Mouse (Mus musculus): ENCODE data around the gene Nrap. TPM values are rescaled to one million over a fixed set of nuclear protein-coding genes. Genes with fewer than 3 reads are reported as not detected.
A peak's percentile ranks its signal among the peaks of the same experiment; 100 is the strongest.

The Nrap gene
- polyA plus RNA-seq, 1 experiment from 2014 or later = 1.1 TPM

DNA sequence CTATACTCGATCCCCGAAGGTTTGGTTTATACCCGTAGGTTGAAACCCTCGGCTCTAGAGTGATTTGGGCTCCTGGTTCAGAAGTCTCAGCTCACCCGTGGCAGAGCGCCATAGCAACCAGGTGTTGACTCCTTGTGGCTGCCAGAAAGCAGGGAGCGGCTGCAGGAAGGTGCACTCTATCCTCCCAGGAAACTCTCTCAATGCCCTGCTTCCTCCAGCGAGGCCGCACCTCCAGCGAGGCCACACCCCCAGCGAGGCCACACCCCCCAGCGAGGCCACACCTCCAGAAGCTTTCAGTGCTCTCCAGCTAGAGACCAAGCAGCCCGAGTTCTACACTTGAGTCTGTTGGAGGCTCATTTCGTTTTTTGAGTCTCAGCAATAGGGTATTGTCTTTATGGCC lies 10.4 kb upstream of the Nrap start:
- Histone ChIP-seq H3K4me3 (ENCODE audit: low read length) (no peak overlapping the region), H3K27me3 (ENCODE audit: control insufficient read depth, insufficient read depth, low read depth, low read length) (peaks cover 2% of the 10 kb centered on the region; the same call in 1 of the 2 replicates), H3K9me3 (ENCODE audit: control insufficient read depth, low read length) (no peaks in the 10 kb centered on the region; the same call in 1 of the 2 replicates), H3K36me3 (ENCODE audit: control insufficient read depth, insufficient read depth, low read length) (peaks cover 4% of the 10 kb centered on the region; the same call in 1 of the 2 replicates), H3K27ac (ENCODE audit: low read length) (0 out of 2 replicates have a peak overlapping the region, but pooled peaks have one; percentile 26), H3K4me1 (replicated peaks; ENCODE audit: control insufficient read depth, insufficient read depth, low read length) (peaks cover 18% of the 10 kb centered on the region), H3K4me2 (ENCODE audit: low read depth, low read length) (no peak overlapping the region), H3K9ac (ENCODE audit: low read length) (no peak overlapping the region)
- peak; percentile 41; the same call in 1 of the 2 replicates for ATAC-seq (ENCODE audit: low read depth)
- 34% methylated on average over 14 of the region's 14 CpGs for WGBS

DNA sequence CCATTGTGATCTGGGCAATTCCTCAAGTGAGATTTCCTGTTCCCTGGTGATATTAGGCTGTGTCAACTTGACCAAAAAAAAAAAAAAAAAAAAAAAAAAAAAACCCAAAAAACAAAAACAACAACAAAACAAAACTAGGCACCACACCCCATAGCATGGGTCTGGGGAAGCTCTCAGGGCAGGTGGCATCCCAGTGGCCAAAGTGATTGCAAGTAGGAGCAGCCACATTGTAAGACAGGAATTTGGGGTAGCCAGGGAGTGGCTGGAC lies 8.6 kb upstream of the Nrap start:
- H3K4me2 ChIP-seq (ENCODE audit: low read depth, low read length) = no peak overlapping the region
- H3K4me1 ChIP-seq (replicated peaks; ENCODE audit: control insufficient read depth, insufficient read depth, low read length) = peaks cover 18% of the 10 kb centered on the region
- H3K36me3 ChIP-seq (ENCODE audit: control insufficient read depth, insufficient read depth, low read length) = no peaks in the 10 kb centered on the region
- no peak for ATAC-seq (ENCODE audit: low read depth)
- no peak overlapping the region for H3K4me3 ChIP-seq (ENCODE audit: low read length)
- no peak overlapping the region for H3K9ac ChIP-seq (ENCODE audit: low read length)
- no peak overlapping the region; the same call in 1 of the 2 replicates for H3K27ac ChIP-seq (ENCODE audit: low read length)
- H3K9me3 ChIP-seq (ENCODE audit: control insufficient read depth, low read length) = no peaks in the 10 kb centered on the region; the same call in 1 of the 2 replicates
- H3K27me3 ChIP-seq (ENCODE audit: control insufficient read depth, insufficient read depth, low read depth, low read length) = peaks cover 2% of the 10 kb centered on the region; the same call in 1 of the 2 replicates

DNA sequence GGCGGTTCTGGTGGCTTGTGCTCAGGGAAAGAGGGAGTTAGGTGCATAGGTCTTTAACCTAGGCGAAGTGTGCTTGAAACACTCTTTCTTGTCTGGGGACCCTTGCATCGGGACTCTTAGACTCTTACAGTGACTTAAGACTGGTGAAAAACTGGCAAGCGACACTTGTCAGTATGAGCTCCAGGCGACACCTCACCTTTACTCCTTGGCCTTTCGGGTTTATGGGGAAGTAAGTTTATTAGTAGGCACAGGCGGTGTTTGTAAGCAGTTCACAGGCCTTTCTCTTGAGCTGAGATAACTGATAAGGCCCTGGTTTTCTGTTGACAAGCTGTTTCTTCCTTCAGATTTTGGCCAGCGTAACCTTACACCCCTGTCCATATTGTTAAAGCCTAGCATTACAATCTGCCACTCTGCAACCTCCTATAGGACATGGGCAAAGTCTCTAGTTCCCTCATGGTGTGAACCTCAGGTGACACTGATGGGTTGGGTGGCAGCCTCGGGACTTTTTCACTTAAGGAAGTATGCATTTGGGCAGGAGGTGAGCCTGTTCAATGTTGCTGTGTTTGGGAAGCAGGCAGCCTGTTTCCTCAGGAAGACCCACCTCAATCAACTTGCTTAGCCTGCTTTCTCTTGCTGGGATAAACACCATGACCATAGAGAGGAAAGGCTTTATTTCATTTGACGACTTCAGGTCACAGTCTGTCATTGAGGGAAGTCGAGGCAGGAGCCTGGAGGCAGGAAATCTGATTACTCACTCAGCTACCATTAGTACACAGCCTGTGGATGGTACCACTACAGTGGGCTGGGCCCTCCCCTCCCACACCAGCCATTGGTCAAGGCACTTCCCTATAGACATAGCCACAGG lies 8.1 kb upstream of the Nrap start:
- no peak for ATAC-seq (ENCODE audit: low read depth)

DNA sequence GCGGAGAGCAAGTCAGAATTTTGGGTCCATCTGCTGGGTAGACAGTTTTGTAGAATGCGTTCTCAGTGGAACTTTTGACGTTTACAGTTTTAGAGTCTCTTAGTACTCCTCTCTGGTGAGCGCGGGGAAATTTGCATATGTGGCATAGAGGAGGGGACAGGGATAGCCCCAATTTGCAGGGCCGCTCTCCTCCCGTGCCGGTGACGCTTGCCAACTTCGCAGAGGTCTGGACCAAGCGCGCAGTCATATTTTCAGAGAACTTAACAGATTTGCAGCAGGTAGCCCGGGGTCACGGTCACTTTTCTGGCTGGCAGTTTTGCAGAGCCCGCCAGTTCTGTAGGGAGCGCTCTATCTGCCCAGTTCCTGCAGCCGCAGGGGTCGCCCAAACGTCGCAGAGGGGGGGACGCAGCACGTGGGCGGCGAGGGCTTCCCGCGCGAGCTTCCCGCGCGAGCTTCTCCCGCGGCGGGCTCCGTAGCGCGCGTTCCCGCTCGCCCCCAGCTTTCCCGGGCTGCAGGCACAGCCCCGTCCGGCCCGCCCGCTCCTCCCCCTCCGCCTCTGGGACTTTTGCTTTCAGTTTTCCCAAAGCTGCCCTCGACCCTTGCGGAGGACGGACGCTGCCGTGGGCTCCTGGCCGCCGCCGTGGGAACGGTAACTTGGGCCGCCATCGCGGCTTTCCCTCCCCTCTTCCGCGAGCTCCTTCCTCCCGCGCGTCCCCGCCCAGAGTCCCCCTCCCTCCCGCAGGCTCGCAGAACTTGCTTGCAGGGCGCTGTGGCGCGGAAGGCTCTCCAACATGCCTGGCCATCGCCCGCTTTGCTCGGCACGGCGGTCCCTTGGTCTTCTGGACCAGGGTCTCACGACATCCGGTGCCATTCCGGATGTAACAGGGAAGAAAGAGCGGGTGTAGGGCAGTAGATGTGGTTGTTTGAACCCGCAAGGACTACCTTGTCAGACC lies 7.1 kb upstream of the Nrap start, which contains the start of gene Casp7:
Gene Casp7 (plus strand): TSS at position 461 of the 953 bp plus-strand sequence.
- H3K27ac ChIP-seq (ENCODE audit: low read length) = peak within 1 kb of the TSS; percentile 95
- H3K4me2 ChIP-seq (ENCODE audit: low read depth, low read length) = peak within 1 kb of the TSS; percentile 93
- H3K27me3 ChIP-seq (ENCODE audit: control insufficient read depth, insufficient read depth, low read depth, low read length) = peaks cover 2% of the 10 kb centered on the region; the same call in 1 of the 2 replicates
- H3K9me3 ChIP-seq (ENCODE audit: control insufficient read depth, low read length) = no peaks in the 10 kb centered on the region; the same call in 1 of the 2 replicates
- peak; percentile 73 for ATAC-seq (ENCODE audit: low read depth)
- H3K36me3 ChIP-seq (ENCODE audit: control insufficient read depth, insufficient read depth, low read length) = no peaks in the 10 kb centered on the region
- H3K9ac ChIP-seq (ENCODE audit: low read length) = peak within 1 kb of the TSS; percentile 90
- peak within 1 kb of the TSS; percentile 76 for H3K4me3 ChIP-seq (ENCODE audit: low read length)
- peaks cover 18% of the 10 kb centered on the region for H3K4me1 ChIP-seq (replicated peaks; ENCODE audit: control insufficient read depth, insufficient read depth, low read length)
- under 1% methylated on average over 78 of the region's 78 CpGs for WGBS

More for the DNA sequence above, 8.1 kb upstream of the Nrap start:
- peak overlapping the region; percentile 76 for H3K4me3 ChIP-seq (ENCODE audit: low read length)
- peaks cover 2% of the 10 kb centered on the region; the same call in 1 of the 2 replicates for H3K27me3 ChIP-seq (ENCODE audit: control insufficient read depth, insufficient read depth, low read depth, low read length)
- peak overlapping the region; percentile 95 for H3K27ac ChIP-seq (ENCODE audit: low read length)
- no peaks in the 10 kb centered on the region; the same call in 1 of the 2 replicates for H3K9me3 ChIP-seq (ENCODE audit: control insufficient read depth, low read length)
- H3K4me1 ChIP-seq (replicated peaks; ENCODE audit: control insufficient read depth, insufficient read depth, low read length) = peaks cover 18% of the 10 kb centered on the region
- H3K36me3 ChIP-seq (ENCODE audit: control insufficient read depth, insufficient read depth, low read length) = no peaks in the 10 kb centered on the region
- WGBS = 41% methylated on average over 11 of the region's 11 CpGs
- peak overlapping the region; percentile 90 for H3K9ac ChIP-seq (ENCODE audit: low read length)
- H3K4me2 ChIP-seq (ENCODE audit: low read depth, low read length) = peak overlapping the region; percentile 93

DNA sequence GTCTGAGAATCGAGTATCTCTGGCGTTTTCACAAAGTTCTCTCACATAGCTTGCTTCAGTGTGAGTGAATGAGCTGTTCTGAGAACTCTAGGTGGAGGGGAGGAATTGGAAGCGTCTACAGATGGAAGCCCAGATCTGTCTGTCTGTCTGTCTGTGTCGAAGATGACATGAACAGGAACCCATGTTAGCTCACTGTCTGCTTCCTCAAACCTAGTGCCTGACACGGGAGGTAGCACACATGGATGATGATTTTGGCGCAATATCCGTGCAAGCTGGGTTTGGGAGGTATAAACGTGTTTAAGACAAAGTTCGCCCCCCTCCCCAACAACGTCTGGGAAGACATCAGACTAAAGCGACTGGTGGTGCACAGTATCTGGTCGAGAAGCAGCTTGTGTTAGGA lies 6.4 kb upstream of the Nrap start:
- no peak for ATAC-seq (ENCODE audit: low read depth)
- no peaks in the 10 kb centered on the region; the same call in 1 of the 2 replicates for H3K9me3 ChIP-seq (ENCODE audit: control insufficient read depth, low read length)
- peak overlapping the region; percentile 93 for H3K4me2 ChIP-seq (ENCODE audit: low read depth, low read length)
- WGBS = 32% methylated on average over 12 of the region's 12 CpGs
- H3K36me3 ChIP-seq (ENCODE audit: control insufficient read depth, insufficient read depth, low read length) = no peaks in the 10 kb centered on the region
- peaks cover 2% of the 10 kb centered on the region; the same call in 1 of the 2 replicates for H3K27me3 ChIP-seq (ENCODE audit: control insufficient read depth, insufficient read depth, low read depth, low read length)
- H3K4me1 ChIP-seq (replicated peaks; ENCODE audit: control insufficient read depth, insufficient read depth, low read length) = peaks cover 18% of the 10 kb centered on the region
- peak overlapping the region; percentile 76 for H3K4me3 ChIP-seq (ENCODE audit: low read length)
- H3K9ac ChIP-seq (ENCODE audit: low read length) = peak overlapping the region; percentile 90
- no peak overlapping the region for H3K27ac ChIP-seq (ENCODE audit: low read length)

DNA sequence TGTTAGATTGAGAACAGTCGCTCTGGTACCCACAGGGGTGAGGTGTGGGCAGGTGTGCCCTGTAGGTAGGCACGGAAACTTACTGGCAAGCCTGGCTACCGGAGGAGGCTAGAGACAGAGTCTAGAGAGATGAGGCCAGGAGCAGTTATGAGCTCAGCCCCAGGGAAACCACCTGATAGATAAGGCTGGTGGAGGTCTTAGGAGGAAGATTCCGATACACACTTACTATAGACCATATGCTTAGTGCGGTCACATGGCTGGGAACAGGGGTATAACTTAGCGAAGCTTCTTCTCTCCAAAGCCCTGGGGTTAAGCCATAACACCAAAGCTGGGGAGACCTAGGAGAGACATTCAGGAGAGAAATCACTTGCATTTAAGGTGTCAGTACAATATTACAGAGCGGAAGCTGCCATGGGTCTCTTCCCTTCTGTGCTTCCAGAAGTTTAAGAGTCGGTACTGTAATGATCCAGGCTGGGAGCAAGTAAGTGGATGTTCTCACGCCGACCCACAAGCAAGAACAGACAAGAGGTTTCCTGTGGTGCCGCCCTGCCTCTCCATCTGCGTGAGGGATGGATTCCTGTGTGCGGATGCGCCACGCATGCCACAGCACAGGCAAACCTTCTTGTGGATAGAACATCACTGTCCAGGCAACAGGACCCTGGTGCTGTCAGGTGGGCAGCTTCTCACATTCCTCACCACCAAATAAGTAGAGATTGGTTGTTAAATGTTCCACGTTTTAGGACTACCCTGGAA lies 5.5 kb upstream of the Nrap start:
- Histone ChIP-seq H3K27ac (ENCODE audit: low read length) (no peak overlapping the region), H3K4me2 (ENCODE audit: low read depth, low read length) (no peak overlapping the region)
- WGBS = 82% methylated on average over 16 of the region's 16 CpGs

DNA sequence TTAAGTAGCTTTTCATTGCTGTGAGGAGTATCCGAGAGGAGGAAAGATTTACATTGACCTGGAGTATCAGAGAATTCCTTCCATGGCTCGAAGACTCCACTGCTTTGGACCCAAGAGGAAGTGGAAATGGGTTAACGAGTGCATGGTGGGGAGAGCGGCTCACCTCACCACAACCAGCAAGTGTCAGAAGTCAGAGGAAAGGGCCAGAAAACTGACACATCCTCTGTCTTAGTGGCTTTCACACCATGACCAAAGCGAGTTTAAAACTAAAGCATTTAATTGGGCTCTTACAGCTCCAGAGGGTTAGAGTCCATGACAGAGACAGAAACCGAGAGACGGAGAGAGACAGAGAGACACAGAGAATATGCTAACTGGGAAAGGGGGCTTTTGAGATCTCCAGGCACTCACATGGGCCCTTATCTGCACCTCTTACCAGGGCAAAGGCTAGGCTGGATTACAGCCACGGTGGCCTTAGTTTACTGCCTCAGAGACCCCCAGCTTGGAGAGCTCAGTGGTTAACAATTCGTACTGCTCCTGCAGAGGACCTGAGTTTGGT lies 3.6 kb upstream of the Nrap start:
- Histone ChIP-seq H3K4me1 (replicated peaks; ENCODE audit: control insufficient read depth, insufficient read depth, low read length) (peaks cover 14% of the 10 kb centered on the region), H3K27ac (ENCODE audit: low read length) (no peak overlapping the region)
- WGBS = 76% methylated on average over 9 of the region's 9 CpGs

More for the DNA sequence above, 5.5 kb upstream of the Nrap start:
- no peak for ATAC-seq (ENCODE audit: low read depth)
- no peaks in the 10 kb centered on the region; the same call in 1 of the 2 replicates for H3K9me3 ChIP-seq (ENCODE audit: control insufficient read depth, low read length)
- peaks cover 18% of the 10 kb centered on the region for H3K4me1 ChIP-seq (replicated peaks; ENCODE audit: control insufficient read depth, insufficient read depth, low read length)
- peaks cover 2% of the 10 kb centered on the region; the same call in 1 of the 2 replicates for H3K27me3 ChIP-seq (ENCODE audit: control insufficient read depth, insufficient read depth, low read depth, low read length)
- H3K9ac ChIP-seq (ENCODE audit: low read length) = no peak overlapping the region
- H3K4me3 ChIP-seq (ENCODE audit: low read length) = no peak overlapping the region
- no peaks in the 10 kb centered on the region for H3K36me3 ChIP-seq (ENCODE audit: control insufficient read depth, insufficient read depth, low read length)

DNA sequence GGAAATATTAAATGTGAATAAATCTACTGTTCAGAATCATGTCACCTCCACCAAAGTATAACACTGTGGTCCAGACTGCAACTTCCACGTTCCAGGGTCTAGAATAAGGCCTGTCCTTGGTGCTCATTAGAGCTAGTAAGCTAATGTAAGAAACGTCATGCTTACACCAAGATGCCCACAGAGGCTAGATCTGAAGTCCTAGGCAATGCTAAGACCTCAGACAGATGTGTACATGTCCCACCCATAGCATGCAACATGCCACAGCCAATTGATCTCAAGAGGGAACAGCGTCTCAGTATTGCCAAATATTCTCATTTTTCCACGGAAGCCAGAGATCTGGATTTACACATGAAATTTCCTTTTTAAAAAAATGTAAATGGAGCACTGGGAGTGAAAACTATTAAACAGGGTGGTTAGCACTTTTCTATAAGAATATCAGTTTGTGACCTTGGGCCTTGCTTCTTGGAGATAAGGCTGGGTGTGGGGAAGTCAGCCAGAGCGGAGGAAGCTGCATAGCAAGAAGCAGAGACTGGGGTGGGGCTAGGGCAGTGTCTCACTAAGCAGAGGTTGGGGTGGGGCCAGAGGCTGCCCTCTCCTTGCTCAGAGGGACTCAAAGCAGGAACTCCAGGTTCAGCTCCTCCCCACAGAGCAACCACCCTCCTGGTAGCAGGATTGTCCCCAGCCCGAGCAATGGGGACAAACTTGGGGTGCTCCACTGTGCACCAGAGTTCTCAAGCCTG lies 1.6 kb upstream of the Nrap start:
- H3K36me3 ChIP-seq (ENCODE audit: control insufficient read depth, insufficient read depth, low read length) = no peaks in the 10 kb centered on the region
- no peaks in the 10 kb centered on the region for H3K9me3 ChIP-seq (ENCODE audit: control insufficient read depth, low read length)
- WGBS = 68% methylated on average over 6 of the region's 6 CpGs
- no peak overlapping the region for H3K4me2 ChIP-seq (ENCODE audit: low read depth, low read length)
- H3K27me3 ChIP-seq (ENCODE audit: control insufficient read depth, insufficient read depth, low read depth, low read length) = peaks cover 2% of the 10 kb centered on the region; the same call in 1 of the 2 replicates
- ATAC-seq (ENCODE audit: low read depth) = no peak
- peaks cover 4% of the 10 kb centered on the region for H3K4me1 ChIP-seq (replicated peaks; ENCODE audit: control insufficient read depth, insufficient read depth, low read length)
- H3K9ac ChIP-seq (ENCODE audit: low read length) = no peak overlapping the region
- H3K27ac ChIP-seq (ENCODE audit: low read length) = no peak overlapping the region
- no peak overlapping the region for H3K4me3 ChIP-seq (ENCODE audit: low read length)

More for the DNA sequence above, 3.6 kb upstream of the Nrap start:
- no peak for ATAC-seq (ENCODE audit: low read depth)
- H3K9ac ChIP-seq (ENCODE audit: low read length) = no peak overlapping the region
- no peak overlapping the region for H3K4me2 ChIP-seq (ENCODE audit: low read depth, low read length)
- H3K27me3 ChIP-seq (ENCODE audit: control insufficient read depth, insufficient read depth, low read depth, low read length) = peaks cover 2% of the 10 kb centered on the region; the same call in 1 of the 2 replicates
- H3K4me3 ChIP-seq (ENCODE audit: low read length) = no peak overlapping the region
- H3K36me3 ChIP-seq (ENCODE audit: control insufficient read depth, insufficient read depth, low read length) = no peaks in the 10 kb centered on the region
- no peaks in the 10 kb centered on the region for H3K9me3 ChIP-seq (ENCODE audit: control insufficient read depth, low read length)
